Mouse (Mus musculus) liver, adult 2 months (tissue): ENCODE measurements around the gene Ltb4r2.

Source experiments
- CTCF ChIP-seq: fragments of 200-500 bp; IDR thresholded peaks from 2 replicates; pipeline ENCODE4 v1.5.1; 2011; ENCODE audit warnings: low read depth, low read length, control low read depth
- POLR2A ChIP-seq: fragments of 200-500 bp; IDR thresholded peaks from 2 replicates; pipeline ENCODE4 v1.6.1; 2011; ENCODE audit warnings: low read length, control low read depth; ENCODE audit not compliant: insufficient read depth; ENCODE audit errors: extremely low read depth

DNA sequence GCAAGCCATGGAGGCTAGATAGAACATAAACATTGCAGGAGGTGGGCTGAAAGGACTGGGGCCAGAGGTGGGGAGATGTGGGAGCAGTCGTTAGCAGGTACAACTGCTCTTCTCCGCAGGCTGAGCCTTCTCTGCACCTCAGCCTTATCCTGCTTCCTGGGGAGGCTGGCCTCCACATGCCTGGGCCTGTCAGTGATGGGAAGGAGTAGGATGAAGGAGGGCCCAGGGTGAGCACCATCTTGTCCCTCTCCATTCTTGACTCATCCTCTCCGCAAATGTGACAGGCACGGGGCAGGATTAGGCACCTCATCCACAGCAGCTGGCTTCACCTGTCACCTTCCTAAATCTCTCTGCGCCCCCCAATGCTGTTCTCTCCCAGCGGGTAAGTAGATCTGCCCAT lies at the start of gene Ltb4r2:
- TF ChIP-seq CTCF (no peak), POLR2A (no peak)
